Mouse (Mus musculus): ENCODE results near the gene Polr3f.

GRCm38 (mm10) chr2:144588723-144589122 lies 61.2 kb downstream of the Polr3f start:
- 0 out of 2 replicates have a peak, but pooled peaks have one; percentile 13 for TF ChIP-seq CTCF (IDR thresholded peaks at IDR 0.05; ENCODE audit: extremely low read depth, insufficient read depth, low read length)
- TF ChIP-seq POLR2A (IDR thresholded peaks at IDR 0.05; ENCODE audit: extremely low read depth, insufficient read depth, low read length), result no peak
